Mouse (Mus musculus) intestine, postnatal 0 days (tissue): ENCODE results near the gene Serpina3m. TPM values are rescaled to one million over a fixed set of nuclear protein-coding genes. Genes with fewer than 3 reads are reported as not detected.
"Not testable (repeated sequence)": the region's sequence is repeated elsewhere in the genome, so short reads cannot be mapped to it uniquely, and the experiment has no call there.

ENCODE experiments used
- ATAC-seq: fragments of 200-750 bp; cut with Nextera tagmentation; 2 replicates; pipeline ENCODE4 v1.8.0; 2017; ENCODE audit warnings: mild to moderate bottlenecking, moderate TSS enrichment, moderate library complexity
- H3K27ac ChIP-seq: fragments of 300-500 bp; sonication (generic); 2 replicates; pipeline ENCODE4 v1.5.1; 2014; ENCODE audit warnings: mild to moderate bottlenecking, low read depth, low read length, moderate library complexity
- H3K27me3 ChIP-seq: fragments of 300-500 bp; sonication (generic); replicated peaks from 2 replicates; pipeline ENCODE4 v1.6.1; 2014; ENCODE audit warnings: low read length, mixed read lengths; ENCODE audit not compliant: control insufficient read depth, insufficient read depth
- H3K36me3 ChIP-seq: fragments of 300-500 bp; sonication (generic); 2 replicates; pipeline ENCODE4 v1.6.1; 2014; ENCODE audit warnings: mild to moderate bottlenecking, moderate library complexity; ENCODE audit not compliant: control insufficient read depth, insufficient read depth
- H3K4me1 ChIP-seq: fragments of 300-500 bp; sonication (generic); replicated peaks from 2 replicates; pipeline ENCODE4 v1.6.1; 2014; ENCODE audit warnings: antibody characterized with exemption, low read length, mixed read lengths; ENCODE audit not compliant: control insufficient read depth, insufficient read depth
- H3K4me2 ChIP-seq: fragments of 300-500 bp; sonication (generic); replicated peaks from 2 replicates; pipeline ENCODE4 v1.6.1; 2014; ENCODE audit warnings: low read depth, mild to moderate bottlenecking, moderate library complexity
- H3K4me3 ChIP-seq: fragments of 300-500 bp; sonication (generic); 2 replicates; pipeline ENCODE4 v1.5.1; 2014; ENCODE audit warnings: low read depth, low read length
- H3K9ac ChIP-seq: fragments of 300-500 bp; sonication (generic); 2 replicates; pipeline ENCODE4 v1.6.1; 2014; ENCODE audit warnings: mild to moderate bottlenecking, low read depth, low read length
- H3K9me3 ChIP-seq: fragments of 300-500 bp; sonication (generic); 2 replicates; pipeline ENCODE4 v1.6.1; 2016; ENCODE audit warnings: mixed run types; ENCODE audit not compliant: control insufficient read depth
- CTCF ChIP-seq: sonication (generic); IDR thresholded peaks from 2 replicates; pipeline ENCODE4 v1.5.1; 2016; ENCODE audit warnings: low read depth, mild to moderate bottlenecking, control low read depth, antibody characterized with exemption, moderate library complexity
- WGBS: fragments of 180-500 bp; shearing (Covaris S2); extraction: QIAGEN DNeasy Blood & Tissue Kit; methylation state at CpG from one replicate; pipeline ENCODE4 v1.1.7; 2014; 5-methylcytosine and 5-hydroxymethylcytosine counted together
- polyA plus RNA-seq: library from polyadenylated mRNA; unstranded; fragments of >200 nt; fragmentation: Nextera tagmentation; extraction: Ambion mirVana; gene quantifications from 2 replicates; pipeline ENCODE4 v1.2.1, GENCODE M21; 2015

Gene Serpina3m
- not detected in 2 replicates for polyA plus RNA-seq

DNA sequence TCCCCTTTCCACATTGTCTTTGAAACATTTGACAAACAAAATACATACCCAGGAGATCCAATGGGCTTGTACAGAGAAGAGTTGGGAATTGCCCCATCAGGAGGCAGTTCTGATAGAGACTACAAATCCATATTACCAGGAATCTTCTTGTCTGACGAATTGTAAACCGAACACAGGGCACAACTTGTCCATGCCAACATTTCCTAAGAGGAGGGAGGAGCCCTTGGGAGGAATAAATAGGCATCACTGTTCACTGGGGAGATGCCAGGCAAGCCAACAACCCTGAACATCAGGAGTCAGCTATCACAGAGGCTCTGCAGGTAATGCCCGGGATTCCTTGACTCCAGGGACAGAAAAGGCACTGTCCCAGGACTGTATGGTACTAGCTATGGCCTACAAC lies at the start of gene Serpina3m, which contains the start of gene Serpina3k:
Serpina3m (plus strand) TSS at position 261 of the 400 bp plus-strand sequence.
Serpina3k (plus strand) TSS at position 261 of the 400 bp plus-strand sequence.
- not testable (repeated sequence) for H3K4me3 ChIP-seq, H3K4me1 ChIP-seq, H3K9ac ChIP-seq, H3K27me3 ChIP-seq, H3K27ac ChIP-seq, H3K4me2 ChIP-seq, ATAC-seq, H3K9me3 ChIP-seq, H3K36me3 ChIP-seq
- 89% methylated on average over 3 of the region's 3 CpGs for WGBS

DNA sequence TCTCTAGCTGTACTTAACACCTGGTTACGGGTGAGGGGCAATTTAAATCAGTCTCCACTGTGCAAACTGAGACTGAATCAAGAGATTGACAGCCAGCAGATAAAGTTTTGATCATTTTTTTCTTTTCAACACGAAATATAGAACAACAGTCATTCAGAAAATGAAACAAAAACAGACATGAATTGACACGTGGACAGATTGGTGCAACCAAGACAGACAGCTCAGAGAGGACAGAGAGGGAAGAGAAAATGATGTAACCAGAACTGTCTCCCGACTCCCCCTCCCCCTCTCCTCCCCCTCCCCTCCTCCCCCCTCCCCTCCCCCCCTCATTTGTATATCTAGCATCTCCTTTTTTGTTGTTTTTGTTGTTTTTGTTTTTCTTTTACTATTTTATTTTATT lies 48.4 kb upstream of the Serpina3m start:
- no peaks in the 10 kb centered on the region for H3K9me3 ChIP-seq
- no peak overlapping the region for H3K4me2 ChIP-seq
- WGBS = 43% methylated on average over 4 of the region's 4 CpGs
- no peak overlapping the region for H3K9ac ChIP-seq
- H3K36me3 ChIP-seq = no peaks in the 10 kb centered on the region
- H3K27me3 ChIP-seq = no peaks in the 10 kb centered on the region
- H3K4me1 ChIP-seq = no peaks in the 10 kb centered on the region
- no peak overlapping the region for H3K27ac ChIP-seq
- ATAC-seq = no peak
- H3K4me3 ChIP-seq = no peak overlapping the region
- TF ChIP-seq CTCF = no peak

DNA sequence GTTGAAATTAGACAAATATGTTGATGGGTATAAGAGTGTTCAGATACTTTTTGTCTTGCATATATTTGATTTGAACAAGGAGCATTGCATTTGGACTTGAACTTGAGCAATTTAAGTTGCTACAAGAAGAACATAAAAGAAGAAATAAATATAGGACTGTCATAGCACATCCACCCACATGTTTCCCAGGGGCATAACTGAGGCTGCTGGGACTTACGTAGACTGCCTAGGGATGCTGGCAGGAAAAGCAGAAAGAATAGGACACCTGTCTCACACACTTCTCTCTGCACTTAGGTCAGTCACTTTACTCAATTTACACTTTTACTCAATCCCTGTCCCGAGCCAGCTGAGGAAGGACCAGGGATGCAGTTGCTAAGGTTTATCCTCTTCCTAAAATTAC lies 44.3 kb upstream of the Serpina3m start:
- Histone ChIP-seq H3K4me1 (no peaks in the 10 kb centered on the region), H3K27me3 (no peaks in the 10 kb centered on the region), H3K4me3 (no peak overlapping the region), H3K4me2 (no peak overlapping the region), H3K27ac (no peak overlapping the region), H3K36me3 (no peaks in the 10 kb centered on the region), H3K9ac (no peak overlapping the region), H3K9me3 (no peaks in the 10 kb centered on the region)
- 86% methylated on average over 2 of the region's 2 CpGs for WGBS
- no peak for ATAC-seq
- no peak for TF ChIP-seq CTCF

DNA sequence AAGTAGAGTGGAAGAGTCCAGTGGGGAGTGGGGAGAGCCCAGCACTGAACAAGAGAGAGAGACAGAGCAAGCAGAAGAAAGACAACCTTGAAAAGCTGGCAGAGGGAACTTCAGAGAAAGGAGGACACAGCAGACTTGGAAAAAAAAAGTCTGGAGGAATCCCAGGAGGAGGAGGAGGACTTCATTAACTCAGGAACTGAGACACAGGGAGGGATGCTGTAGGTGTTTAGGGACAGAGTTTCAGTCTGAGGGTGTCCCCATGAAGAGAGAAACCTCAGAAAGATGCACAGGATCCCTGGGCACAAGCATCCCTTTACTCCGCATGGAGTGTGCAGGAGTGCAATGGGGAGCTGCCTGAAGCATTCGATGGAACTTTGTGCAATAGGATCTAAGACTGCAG lies 40.2 kb upstream of the Serpina3m start:
- WGBS = 86% methylated on average over 2 of the region's 2 CpGs
- Histone ChIP-seq H3K27me3 (no peaks in the 10 kb centered on the region), H3K4me1 (no peaks in the 10 kb centered on the region), H3K36me3 (no peaks in the 10 kb centered on the region), H3K4me3 (no peak overlapping the region), H3K4me2 (no peak overlapping the region), H3K27ac (no peak overlapping the region), H3K9ac (no peak overlapping the region), H3K9me3 (no peaks in the 10 kb centered on the region)
- no peak for TF ChIP-seq CTCF
- no peak for ATAC-seq

DNA sequence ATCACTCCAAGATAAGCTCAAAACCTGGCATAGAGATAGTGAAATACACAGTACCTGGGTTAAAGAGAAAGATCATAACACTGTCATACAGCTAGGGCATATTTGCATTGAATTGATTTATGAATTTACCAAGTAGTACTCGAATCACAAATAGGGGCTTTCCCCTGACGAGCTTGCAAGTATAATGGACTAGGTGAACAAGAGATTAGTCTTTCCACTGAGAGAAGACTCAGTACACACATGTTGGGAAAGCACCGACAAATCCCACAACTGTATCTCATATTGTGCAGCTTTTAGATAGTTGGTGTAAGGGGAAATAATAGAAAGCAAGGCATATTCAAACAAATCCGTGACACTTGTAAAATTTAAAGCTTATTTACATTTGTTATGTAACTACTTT lies 32.3 kb upstream of the Serpina3m start:
- H3K27me3 ChIP-seq = no peaks in the 10 kb centered on the region
- H3K36me3 ChIP-seq = no peaks in the 10 kb centered on the region
- 39% methylated on average over 4 of the region's 4 CpGs for WGBS
- TF ChIP-seq CTCF = no peak
- H3K4me3 ChIP-seq = no peak overlapping the region
- no peak overlapping the region for H3K9ac ChIP-seq
- ATAC-seq = no peak
- H3K9me3 ChIP-seq = no peaks in the 10 kb centered on the region
- no peak overlapping the region for H3K4me2 ChIP-seq
- H3K4me1 ChIP-seq = no peaks in the 10 kb centered on the region
- H3K27ac ChIP-seq = no peak overlapping the region

DNA sequence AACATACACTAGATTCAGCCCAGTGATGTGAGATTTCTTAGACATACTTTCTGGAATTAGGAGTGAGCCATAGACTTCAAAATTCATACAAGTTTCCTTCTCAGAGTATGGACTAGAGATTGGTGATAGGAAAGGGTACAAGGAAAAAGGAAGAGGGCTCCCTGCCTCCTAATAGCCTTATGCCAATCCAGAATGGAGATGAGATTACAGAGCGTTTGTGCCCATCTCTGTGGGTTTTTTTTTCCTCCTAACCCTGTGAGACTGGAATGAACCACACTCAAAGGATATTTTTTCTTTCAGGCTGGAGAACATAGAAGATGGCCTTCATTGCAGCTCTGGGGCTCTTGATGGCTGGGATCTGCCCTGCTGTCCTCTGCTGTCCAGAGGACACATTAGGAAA lies 24.0 kb upstream of the Serpina3m start, which contains the start of gene Serpina3j:
Serpina3j (plus strand) TSS at position 301 of the 400 bp plus-strand sequence.
- no peak for ATAC-seq
- no peak within 1 kb of the TSS for H3K27ac ChIP-seq

DNA sequence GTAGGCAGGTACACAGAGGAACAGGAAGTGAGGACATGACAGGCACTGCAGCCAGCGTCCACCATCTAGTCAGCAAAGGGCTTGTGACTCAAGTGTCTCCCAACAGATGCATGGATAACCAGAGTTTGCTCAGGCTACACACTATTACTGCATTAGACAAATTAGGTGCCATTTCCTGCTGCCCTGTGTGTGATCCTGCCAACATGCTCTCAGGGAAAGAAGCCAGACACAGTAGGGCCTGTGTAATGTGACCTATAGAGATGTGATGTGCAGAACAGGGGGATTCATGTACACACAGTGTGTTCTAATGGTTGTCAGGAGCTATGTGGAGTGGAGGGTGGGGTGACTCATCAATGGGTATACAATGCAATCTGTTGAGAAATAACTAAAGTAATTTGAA lies 15.8 kb upstream of the Serpina3m start:
- no peak overlapping the region for H3K4me3 ChIP-seq
- H3K9me3 ChIP-seq = no peaks in the 10 kb centered on the region
- no peak overlapping the region for H3K9ac ChIP-seq
- TF ChIP-seq CTCF = no peak
- H3K27me3 ChIP-seq = no peaks in the 10 kb centered on the region
- no peak for ATAC-seq
- no peak overlapping the region for H3K27ac ChIP-seq
- 60% methylated on average over 1 of the region's 1 CpGs for WGBS
- H3K4me1 ChIP-seq = no peaks in the 10 kb centered on the region
- no peaks in the 10 kb centered on the region for H3K36me3 ChIP-seq
- no peak overlapping the region for H3K4me2 ChIP-seq

More for the DNA sequence above, 24.0 kb upstream of the Serpina3m start, which contains the start of gene Serpina3j:
- 94% methylated on average over 1 of the region's 1 CpGs for WGBS
- no peaks in the 10 kb centered on the region for H3K36me3 ChIP-seq
- no peak for TF ChIP-seq CTCF
- H3K9ac ChIP-seq = no peak within 1 kb of the TSS
- no peak within 1 kb of the TSS for H3K4me3 ChIP-seq
- no peaks in the 10 kb centered on the region for H3K4me1 ChIP-seq
- H3K9me3 ChIP-seq = no peaks in the 10 kb centered on the region
- H3K27me3 ChIP-seq = no peaks in the 10 kb centered on the region
- H3K4me2 ChIP-seq = no peak within 1 kb of the TSS
